Mouse (Mus musculus): ENCODE results near the gene P2rx6. TPM values are rescaled to one million over a fixed set of nuclear protein-coding genes. Genes with fewer than 3 reads are reported as not detected.
A peak's percentile ranks its signal among the peaks of the same experiment; 100 is the strongest.
"Not testable (repeated sequence)": the region's sequence is repeated elsewhere in the genome, so short reads cannot be mapped to it uniquely, and the experiment has no call there.

Gene P2rx6
- polyA plus RNA-seq, 1 experiment from 2014 or later, result 1.3 TPM

GRCm38 (mm10) chr16:17532271-17532670 is 29.4 kb upstream of the P2rx6 start:
- no peak overlapping the region for H3K9ac ChIP-seq (ENCODE audit: low read length)
- peaks cover 2% of the 10 kb centered on the region; the same call in 1 of the 2 replicates for H3K9me3 ChIP-seq (ENCODE audit: control insufficient read depth, low read length)
- H3K27ac ChIP-seq (ENCODE audit: low read length), result no peak overlapping the region
- H3K4me3 ChIP-seq (ENCODE audit: low read length), result no peak overlapping the region
- H3K4me1 ChIP-seq (replicated peaks; ENCODE audit: control insufficient read depth, insufficient read depth, low read length), result peaks cover 16% of the 10 kb centered on the region
- H3K36me3 ChIP-seq (ENCODE audit: control insufficient read depth, insufficient read depth, low read length), result peaks cover 11% of the 10 kb centered on the region
- 56% methylated on average over 4 of the region's 4 CpGs for WGBS
- no peak overlapping the region for H3K4me2 ChIP-seq (ENCODE audit: low read depth, low read length)
- ATAC-seq (ENCODE audit: low read depth), result no peak
- no peaks in the 10 kb centered on the region for H3K27me3 ChIP-seq (ENCODE audit: control insufficient read depth, insufficient read depth, low read depth, low read length)

DNA sequence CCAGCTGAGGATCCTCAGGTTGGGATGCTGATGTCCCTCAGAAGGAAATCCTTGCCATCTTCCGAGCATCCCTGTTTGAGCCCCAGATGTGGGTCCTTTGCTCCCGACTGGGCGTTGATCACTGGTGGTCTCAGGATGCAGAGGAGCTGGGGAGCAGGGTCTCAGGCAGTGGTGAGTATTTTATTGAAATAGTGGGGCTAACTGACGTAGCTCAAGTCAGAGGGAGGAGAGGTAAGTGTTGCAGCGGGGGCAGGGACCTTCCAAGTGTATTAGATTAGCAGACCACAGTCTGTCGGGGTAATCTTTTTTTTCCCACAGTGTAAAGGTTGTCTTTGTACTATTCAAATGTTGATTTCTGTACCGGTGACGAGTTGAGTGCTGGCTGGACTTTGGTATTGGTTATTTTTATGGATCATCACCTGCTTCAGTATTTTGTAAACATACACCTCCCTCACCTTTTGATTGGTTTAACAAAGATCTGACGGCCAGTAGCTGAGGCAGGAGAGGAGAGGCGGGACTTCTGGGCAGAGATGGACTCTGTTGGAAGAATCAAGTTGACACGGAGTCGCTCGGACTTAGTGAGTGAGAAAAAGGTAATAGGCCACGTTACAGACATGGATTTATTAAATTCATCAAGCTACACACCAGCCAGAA is 28.9 kb upstream of the P2rx6 start:
- H3K27me3 ChIP-seq (ENCODE audit: control insufficient read depth, insufficient read depth, low read depth, low read length), result no peaks in the 10 kb centered on the region
- WGBS, result 68% methylated on average over 14 of the region's 14 CpGs
- peaks cover 6% of the 10 kb centered on the region for H3K36me3 ChIP-seq (ENCODE audit: control insufficient read depth, insufficient read depth, low read length)
- H3K27ac ChIP-seq (ENCODE audit: low read length), result no peak overlapping the region
- H3K4me3 ChIP-seq (ENCODE audit: low read length), result no peak overlapping the region
- no peak overlapping the region for H3K4me2 ChIP-seq (ENCODE audit: low read depth, low read length)
- no peak overlapping the region for H3K9ac ChIP-seq (ENCODE audit: low read length)
- H3K9me3 ChIP-seq (ENCODE audit: control insufficient read depth, low read length), result peaks cover 2% of the 10 kb centered on the region; the same call in 1 of the 2 replicates
- ATAC-seq (ENCODE audit: low read depth), result no peak
- H3K4me1 ChIP-seq (replicated peaks; ENCODE audit: control insufficient read depth, insufficient read depth, low read length), result peaks cover 16% of the 10 kb centered on the region

GRCm38 (mm10) chr16:17536584-17536983 is 25.1 kb upstream of the P2rx6 start:
- no peak for ATAC-seq (ENCODE audit: low read depth)
- no peaks in the 10 kb centered on the region; the same call in none of the 2 replicates for H3K27me3 ChIP-seq (ENCODE audit: control insufficient read depth, insufficient read depth, low read depth, low read length)
- H3K4me1 ChIP-seq (replicated peaks; ENCODE audit: control insufficient read depth, insufficient read depth, low read length), result peaks cover 4% of the 10 kb centered on the region
- no peak overlapping the region for H3K27ac ChIP-seq (ENCODE audit: low read length)
- WGBS, result 86% methylated on average over 3 of the region's 3 CpGs
- H3K9ac ChIP-seq (ENCODE audit: low read length), result no peak overlapping the region
- H3K9me3 ChIP-seq (ENCODE audit: control insufficient read depth, low read length), result peaks cover 2% of the 10 kb centered on the region; the same call in 1 of the 2 replicates
- H3K4me2 ChIP-seq (ENCODE audit: low read depth, low read length), result no peak overlapping the region
- H3K36me3 ChIP-seq (ENCODE audit: control insufficient read depth, insufficient read depth, low read length), result no peaks in the 10 kb centered on the region
- H3K4me3 ChIP-seq (ENCODE audit: low read length), result no peak overlapping the region

DNA sequence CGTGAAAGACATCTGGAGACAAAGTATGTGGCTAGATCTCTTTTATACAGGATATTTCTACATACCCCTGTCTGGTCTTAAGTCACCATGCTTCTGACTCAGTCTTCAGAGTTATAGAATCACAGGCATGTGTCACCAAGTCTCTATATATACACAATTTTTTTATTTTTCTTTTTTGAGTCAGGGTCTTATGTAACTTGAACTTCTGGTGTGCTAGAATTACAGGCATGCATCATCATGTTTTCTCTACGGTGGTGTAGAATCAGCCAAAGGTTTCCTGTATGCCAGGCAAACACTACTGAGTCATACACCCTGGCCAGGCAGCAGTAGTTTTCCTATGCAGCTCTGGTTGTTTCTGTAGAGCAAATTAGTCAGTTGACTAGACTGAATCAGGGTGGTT is 19.1 kb upstream of the P2rx6 start:
- Histone ChIP-seq H3K27me3 (ENCODE audit: control insufficient read depth, insufficient read depth, low read depth, low read length) (no peaks in the 10 kb centered on the region; the same call in none of the 2 replicates), H3K36me3 (ENCODE audit: control insufficient read depth, insufficient read depth, low read length) (no peaks in the 10 kb centered on the region), H3K27ac (ENCODE audit: low read length) (no peak overlapping the region), H3K9me3 (ENCODE audit: control insufficient read depth, low read length) (no peaks in the 10 kb centered on the region), H3K4me3 (ENCODE audit: low read length) (no peak overlapping the region), H3K9ac (ENCODE audit: low read length) (no peak overlapping the region), H3K4me2 (ENCODE audit: low read depth, low read length) (no peak overlapping the region), H3K4me1 (replicated peaks; ENCODE audit: control insufficient read depth, insufficient read depth, low read length) (no peaks in the 10 kb centered on the region)
- WGBS, result 68% methylated on average over 2 of the region's 2 CpGs
- ATAC-seq (ENCODE audit: low read depth), result no peak

DNA sequence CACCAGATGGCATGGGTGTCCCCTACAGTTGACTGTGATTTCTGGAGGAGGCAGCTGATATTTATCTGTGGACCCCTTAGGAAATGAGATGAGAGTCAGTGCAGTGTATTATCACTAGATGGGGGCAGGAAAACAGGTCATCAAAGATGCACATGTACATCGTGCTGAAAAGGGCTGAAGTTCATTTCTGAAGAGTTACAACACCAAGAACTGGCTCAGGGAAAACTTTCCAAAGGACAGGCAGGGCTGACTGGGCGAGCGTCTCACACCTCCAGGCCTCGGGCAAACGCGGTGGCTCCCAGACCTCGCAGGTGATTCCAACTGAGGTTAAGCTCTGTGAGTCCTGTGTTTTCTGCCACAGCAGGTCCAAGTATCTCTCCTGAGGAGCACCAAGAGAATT is 8.8 kb upstream of the P2rx6 start:
- Histone ChIP-seq H3K4me2 (ENCODE audit: low read depth, low read length) (no peak overlapping the region), H3K9me3 (ENCODE audit: control insufficient read depth, low read length) (no peaks in the 10 kb centered on the region), H3K27me3 (ENCODE audit: control insufficient read depth, insufficient read depth, low read depth, low read length) (no peaks in the 10 kb centered on the region), H3K4me3 (ENCODE audit: low read length) (no peak overlapping the region), H3K4me1 (replicated peaks; ENCODE audit: control insufficient read depth, insufficient read depth, low read length) (peaks cover 12% of the 10 kb centered on the region), H3K27ac (ENCODE audit: low read length) (no peak overlapping the region), H3K36me3 (ENCODE audit: control insufficient read depth, insufficient read depth, low read length) (no peaks in the 10 kb centered on the region), H3K9ac (ENCODE audit: low read length) (no peak overlapping the region)
- ATAC-seq (ENCODE audit: low read depth), result no peak
- WGBS, result 68% methylated on average over 7 of the region's 7 CpGs

GRCm38 (mm10) chr16:17553910-17554685 is 7.6 kb upstream of the P2rx6 start:
- H3K27me3 ChIP-seq (ENCODE audit: control insufficient read depth, insufficient read depth, low read depth, low read length), result no peaks in the 10 kb centered on the region
- no peaks in the 10 kb centered on the region for H3K9me3 ChIP-seq (ENCODE audit: control insufficient read depth, low read length)
- peaks cover 22% of the 10 kb centered on the region for H3K4me1 ChIP-seq (replicated peaks; ENCODE audit: control insufficient read depth, insufficient read depth, low read length)
- H3K36me3 ChIP-seq (ENCODE audit: control insufficient read depth, insufficient read depth, low read length), result no peaks in the 10 kb centered on the region
- H3K9ac ChIP-seq (ENCODE audit: low read length), result no peak overlapping the region
- peak overlapping the region; percentile 18 for H3K4me3 ChIP-seq (ENCODE audit: low read length)
- 7% methylated on average over 18 of the region's 18 CpGs for WGBS
- ATAC-seq (ENCODE audit: low read depth), result peak; percentile 96
- peak overlapping the region; percentile 59; the same call in 1 of the 2 replicates for H3K27ac ChIP-seq (ENCODE audit: low read length)
- H3K4me2 ChIP-seq (ENCODE audit: low read depth, low read length), result peak overlapping the region; percentile 51

- H3K9ac ChIP-seq (ENCODE audit: low read length); H3K9me3 ChIP-seq (ENCODE audit: control insufficient read depth, low read length); H3K4me3 ChIP-seq (ENCODE audit: low read length); H3K27me3 ChIP-seq (ENCODE audit: control insufficient read depth, insufficient read depth, low read depth, low read length); H3K36me3 ChIP-seq (ENCODE audit: control insufficient read depth, insufficient read depth, low read length): not testable (repeated sequence)
- H3K4me1 ChIP-seq (replicated peaks; ENCODE audit: control insufficient read depth, insufficient read depth, low read length), result peaks cover 24% of the 10 kb centered on the region
- 23% methylated on average over 4 of the region's 4 CpGs for WGBS
- H3K27ac ChIP-seq (ENCODE audit: low read length), result peak overlapping the region; percentile 59
- H3K4me2 ChIP-seq (ENCODE audit: low read depth, low read length), result peak overlapping the region; percentile 51
- peak; percentile 37; the same call in 1 of the 2 replicates for ATAC-seq (ENCODE audit: low read depth)
Observed at GRCm38 (mm10) chr16:17554702-17555101, 7.0 kb upstream of the P2rx6 start.

DNA sequence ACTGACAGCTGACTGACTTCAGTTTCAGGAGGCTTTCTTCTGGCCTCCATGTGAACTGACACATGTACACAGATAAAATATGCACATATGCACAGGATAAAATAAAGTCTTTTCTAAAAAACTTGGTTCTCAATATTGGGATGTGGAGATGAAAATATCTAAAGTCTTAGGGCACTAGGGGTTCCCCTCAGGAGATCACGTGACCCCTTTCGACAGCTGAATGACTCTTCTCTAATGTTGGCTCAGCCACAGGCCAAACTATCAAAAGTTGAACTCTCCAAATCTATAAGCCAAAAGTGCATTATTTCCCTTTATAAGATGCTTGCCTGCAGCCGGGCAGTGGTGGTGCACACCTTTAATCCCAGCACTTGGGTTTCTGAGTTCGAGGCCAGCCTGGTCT is 5.5 kb upstream of the P2rx6 start:
- H3K9me3 ChIP-seq (ENCODE audit: control insufficient read depth, low read length), result no peaks in the 10 kb centered on the region
- H3K27ac ChIP-seq (ENCODE audit: low read length), result no peak overlapping the region
- H3K9ac ChIP-seq (ENCODE audit: low read length), result no peak overlapping the region
- H3K4me3 ChIP-seq (ENCODE audit: low read length), result no peak overlapping the region
- H3K36me3 ChIP-seq (ENCODE audit: control insufficient read depth, insufficient read depth, low read length), result no peaks in the 10 kb centered on the region
- H3K4me2 ChIP-seq (ENCODE audit: low read depth, low read length), result no peak overlapping the region
- H3K27me3 ChIP-seq (ENCODE audit: control insufficient read depth, insufficient read depth, low read depth, low read length), result no peaks in the 10 kb centered on the region
- H3K4me1 ChIP-seq (replicated peaks; ENCODE audit: control insufficient read depth, insufficient read depth, low read length), result peaks cover 31% of the 10 kb centered on the region
- ATAC-seq (ENCODE audit: low read depth), result no peak
- 79% methylated on average over 4 of the region's 4 CpGs for WGBS

DNA sequence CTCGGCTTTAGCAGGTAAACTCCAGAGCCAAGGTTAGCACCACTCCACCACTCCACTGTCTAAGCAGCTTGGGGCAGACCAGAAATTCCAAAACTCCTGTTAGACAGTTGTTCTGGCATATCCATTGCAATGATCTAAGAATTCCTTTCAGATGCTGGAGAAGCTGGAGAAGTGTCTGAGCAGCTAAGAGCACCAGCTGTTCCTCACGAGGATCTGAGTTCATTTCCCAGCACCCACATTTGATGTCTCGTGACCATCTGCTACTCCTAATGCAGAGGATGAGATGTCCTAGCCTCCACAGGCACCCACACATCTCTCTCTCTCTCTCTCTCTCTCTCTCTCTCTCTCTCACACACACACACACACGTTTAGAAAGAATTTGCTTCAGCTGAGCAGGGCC is 4.8 kb upstream of the P2rx6 start:
- no peak overlapping the region for H3K4me2 ChIP-seq (ENCODE audit: low read depth, low read length)
- no peaks in the 10 kb centered on the region for H3K27me3 ChIP-seq (ENCODE audit: control insufficient read depth, insufficient read depth, low read depth, low read length)
- H3K27ac ChIP-seq (ENCODE audit: low read length), result no peak overlapping the region
- H3K4me3 ChIP-seq (ENCODE audit: low read length), result no peak overlapping the region
- no peaks in the 10 kb centered on the region for H3K9me3 ChIP-seq (ENCODE audit: control insufficient read depth, low read length)
- H3K4me1 ChIP-seq (replicated peaks; ENCODE audit: control insufficient read depth, insufficient read depth, low read length), result peaks cover 39% of the 10 kb centered on the region
- ATAC-seq (ENCODE audit: low read depth), result no peak
- no peak overlapping the region for H3K9ac ChIP-seq (ENCODE audit: low read length)
- 43% methylated on average over 4 of the region's 4 CpGs for WGBS
- no peaks in the 10 kb centered on the region for H3K36me3 ChIP-seq (ENCODE audit: control insufficient read depth, insufficient read depth, low read length)
